ENCODE assay signal across 9 mouse cellular contexts in genomic region chr10:61980424-61980823, GRCm38 (mm10). TPM values are rescaled to one million over a fixed set of nuclear protein-coding genes. Genes with fewer than 3 reads are reported as not detected.
DNase-seq lines count a peak whose midpoint lies in the region; ATAC-seq and TF ChIP-seq lines count a peak whose summit lies in the region.
"Had no signal": no experiment of that assay in that cellular context is flagged by ENCODE, and none has a peak within 500 bp of the region (broad histone marks: within the 10 kb centered on the region; RNA-seq: fewer than 3 reads in every experiment).

No protein-coding gene starts in this region.

- no peak overlapping the region for H3K4me3 ChIP-seq in heart, embryonic 12.5 days
- H3K4me3 ChIP-seq in layer of hippocampus, adult 2 months = no peak overlapping the region
- H3K4me3 ChIP-seq in lung, postnatal 0 days (ENCODE audit: low read depth, low read length) = no peak overlapping the region
- H3K4me3 ChIP-seq: midbrain, embryonic 12.5 days had no signal

- H3K27me3 ChIP-seq in heart, embryonic 12.5 days (replicated peaks) = peaks cover 17% of the 10 kb centered on the region; the same call in 1 of the 2 replicates
- peaks cover 14% of the 10 kb centered on the region for H3K27me3 ChIP-seq in lung, postnatal 0 days (replicated peaks; ENCODE audit: insufficient read depth, low read length)

- peak; percentile 92 for DNase-seq in ES-CJ7 (ENCODE audit: low read depth, low spot score)
- peak; percentile 55 for DNase-seq in brain, embryonic 18.5 days (ENCODE audit: low read depth, low spot score)
- peak; percentile 24 for DNase-seq in fibroblast of lung, adult 2 months (ENCODE audit: low read depth)
- DNase-seq in layer of hippocampus, adult 2 months (ENCODE audit: low spot score in 2 of 2) = peak; percentile 80 to 96
- peak; percentile 91 for DNase-seq in lung, postnatal 0 days (ENCODE audit: low spot score)
- DNase-seq in retina, postnatal 7 days (ENCODE audit: low read depth, low spot score) = peak; percentile 80
- DNase-seq in urinary bladder, adult 2 months (ENCODE audit: low spot score) = peak; percentile 84

- no peak for TF ChIP-seq EP300 in lung, postnatal 0 days (IDR thresholded peaks at IDR 0.05)

- no peak for ATAC-seq in heart, embryonic 12.5 days (ENCODE audit: insufficient number of reproducible peaks, low FRiP score)
- ATAC-seq in lung, postnatal 0 days = peak; percentile 54

- peak; percentile 99 for TF ChIP-seq CTCF in layer of hippocampus, adult 2 months (conservative IDR thresholded peaks at IDR 0.05)
- peak; percentile 96 for TF ChIP-seq CTCF in lung, postnatal 0 days (IDR thresholded peaks at IDR 0.05)

- no peak overlapping the region for H3K27ac ChIP-seq in heart, embryonic 12.5 days (ENCODE audit: poor library complexity, severe bottlenecking)
- H3K27ac ChIP-seq in layer of hippocampus, adult 2 months = no peak overlapping the region
- no peak overlapping the region for H3K27ac ChIP-seq in lung, postnatal 0 days (ENCODE audit: low read length)
- H3K27ac ChIP-seq: midbrain, embryonic 12.5 days had no signal

- peaks cover 33% of the 10 kb centered on the region for H3K4me1 ChIP-seq in heart, embryonic 12.5 days (replicated peaks)
- no peaks in the 10 kb centered on the region; the same call in 1 of the 2 replicates for H3K4me1 ChIP-seq in lung, postnatal 0 days (ENCODE audit: insufficient read depth, low read depth, low read length)

- 0 out of 2 replicates have a peak overlapping the region, but pooled peaks have one; percentile 39 for H3K4me2 ChIP-seq in heart, embryonic 12.5 days
- no peak overlapping the region for H3K4me2 ChIP-seq in lung, postnatal 0 days (replicated peaks; ENCODE audit: low read depth, low read length)
- H3K4me2 ChIP-seq: midbrain, embryonic 12.5 days had no signal

- H3K36me3 ChIP-seq in heart, embryonic 12.5 days = no peaks in the 10 kb centered on the region
- no peaks in the 10 kb centered on the region for H3K36me3 ChIP-seq in lung, postnatal 0 days (ENCODE audit: insufficient read depth, low read length)
- H3K36me3 ChIP-seq: midbrain, embryonic 12.5 days had no signal

- H3K9me3 ChIP-seq in heart, embryonic 12.5 days (replicated peaks) = peaks cover 5% of the 10 kb centered on the region; the same call in 1 of the 2 replicates
- H3K9me3 ChIP-seq in lung, postnatal 0 days (ENCODE audit: low read length) = no peaks in the 10 kb centered on the region; the same call in 1 of the 2 replicates

- no peak overlapping the region for H3K9ac ChIP-seq in heart, embryonic 12.5 days
- H3K9ac ChIP-seq in lung, postnatal 0 days (replicated peaks; ENCODE audit: low read depth) = no peak overlapping the region
- H3K9ac ChIP-seq: midbrain, embryonic 12.5 days had no signal

- 2% methylated on average over 7 of the region's 7 CpGs for WGBS in heart, embryonic 12.5 days
- under 1% methylated on average over 7 of the region's 7 CpGs for WGBS in lung, postnatal 0 days

RNA-seq across cellular contexts. Expression of gene Col13a1, which starts 1.5 kb away (rescaled TPM):
- polyA plus RNA-seq in heart, embryonic 12.5 days (2016; fragmentation: Nextera tagmentation; extraction: Ambion mirVana) = 20.6 and 24.2 TPM in 2 replicates
- 1 to 10 TPM; 1.1 to 1.5 TPM for total RNA-seq in layer of hippocampus, adult 2 months (2021)
- polyA plus RNA-seq in lung, postnatal 0 days (2015; fragmentation: Nextera tagmentation; extraction: Ambion mirVana) = 54.8 and 61.8 TPM in 2 replicates
- polyA plus RNA-seq in urinary bladder, adult 2 months (2012; rRNA removed) = 0.40 and 0.52 TPM in 2 replicates

Comparison
In these comparisons a context has a peak if more than half of its experiments do, and no peak if none do; other contexts are left out.
1. DNase-seq: peak in every context shown above with its lines; median percentile 92 in ES-CJ7; 91 in lung, postnatal 0 days; 88 in layer of hippocampus, adult 2 months; 84 in urinary bladder, adult 2 months; 80 in retina, postnatal 7 days; 55 in brain, embryonic 18.5 days; 24 in fibroblast of lung, adult 2 months.
2. RNA of gene Col13a1, which starts 1.5 kb away (polyA plus RNA-seq): 54.8 to 61.8 TPM in lung, postnatal 0 days and 20.6 to 24.2 TPM in heart, embryonic 12.5 days; 0.40 to 0.52 TPM in urinary bladder, adult 2 months; every median in the first group is over 10 times any median in the second.